Mouse (Mus musculus): ENCODE data around the gene Setd7. TPM values are rescaled to one million over a fixed set of nuclear protein-coding genes. Genes with fewer than 3 reads are reported as not detected.

Gene Setd7
- total and polyA plus RNA-seq, 3 experiments, result 16.6 to 34.3 (median 23.6) TPM

GRCm38 (mm10) chr3:51494466-51494865, 66.2 kb downstream of the Setd7 start:
- DNase-seq (ENCODE audit: extremely low read depth), result no peak
- no peaks in the 10 kb centered on the region for H3K9me3 ChIP-seq (replicated peaks; ENCODE audit: low read length)
- H3K27ac ChIP-seq (ENCODE audit: insufficient read depth, low read depth), result no peak overlapping the region
- H3K9ac ChIP-seq (ENCODE audit: insufficient read depth, low read depth), result no peak overlapping the region
- dilution Hi-C loops (cut with MboI; ENCODE audit: extremely low pct_ligation_motif_present, extremely low pct_unique_long_range_greater_than_20kb, low sequenced_read_pairs), result no loop called here
- no peak overlapping the region for H3K4me3 ChIP-seq (replicated peaks in 1 of 3; ENCODE audit: low read depth in 2 of 3, low read length in 2 of 3, poor library complexity in 1 of 3)
- peaks cover 15% of the 10 kb centered on the region; the same call in 1 of the 2 replicates for H3K79me2 ChIP-seq (replicated peaks; ENCODE audit: control insufficient read depth, extremely low read depth, insufficient read depth, poor library complexity, severe bottlenecking)
- no peaks in the 10 kb centered on the region for H3K27me3 ChIP-seq (replicated peaks)
- peaks cover 4 to 17% of the 10 kb centered on the region in 2 experiments; a peak in 3 of 4 replicates for H3K4me1 ChIP-seq (ENCODE audit: control insufficient read depth in 1 of 2, insufficient read depth in 2 of 2)
- in situ Hi-C loops (cut with MboI; ENCODE audit: low pct_ligation_motif_present, low pct_unique_long_range_greater_than_20kb, low sequenced_read_pairs), result no loop called here
- no peak overlapping the region for H3K4me2 ChIP-seq (ENCODE audit: insufficient read depth, low read depth, poor library complexity, severe bottlenecking)
- TF ChIP-seq E2F4 (IDR thresholded peaks at IDR 0.05; ENCODE audit: insufficient replicate concordance, low read depth, low read length) (no peak), CTCF (conservative IDR thresholded peaks at IDR 0.05 in 1 of 2, IDR thresholded peaks at IDR 0.05 in 1 of 2; ENCODE audit: low read depth in 2 of 2, low read length in 2 of 2) (no peak), ETS1 (conservative IDR thresholded peaks at IDR 0.05; ENCODE audit: low read depth, low read length) (no peak), MYC (IDR thresholded peaks at IDR 0.05; ENCODE audit: low read depth, low read length) (no peak), UBTF (IDR thresholded peaks at IDR 0.05; ENCODE audit: low read depth, low read length) (no peak), CHD1 (IDR thresholded peaks at IDR 0.05; ENCODE audit: low read depth, low read length) (no peak), ELF1 (IDR thresholded peaks at IDR 0.05; ENCODE audit: low read depth, low read length) (no peak), JUND (conservative IDR thresholded peaks at IDR 0.05; ENCODE audit: low read depth, low read length) (no peak), NELFE (IDR thresholded peaks at IDR 0.05; ENCODE audit: low read depth, low read length) (no peak), POLR2AphosphoS2 (IDR thresholded peaks at IDR 0.05; ENCODE audit: low read depth, low read length) (no peak), JUN (IDR thresholded peaks at IDR 0.05; ENCODE audit: insufficient read depth, low read depth, low read length) (no peak), USF1 (IDR thresholded peaks at IDR 0.05; ENCODE audit: low read depth, low read length) (no peak), SMC3 (IDR thresholded peaks at IDR 0.05; ENCODE audit: low read depth, low read length) (no peak), SIN3A (IDR thresholded peaks at IDR 0.05; ENCODE audit: low read length) (no peak), MAFK (IDR thresholded peaks at IDR 0.05; ENCODE audit: insufficient replicate concordance, low read length) (no peak), MAZ (IDR thresholded peaks at IDR 0.05; ENCODE audit: low read depth, low read length) (no peak), ZMIZ1 (IDR thresholded peaks at IDR 0.05; ENCODE audit: low read depth, low read length) (no peak), BHLHE40 (IDR thresholded peaks at IDR 0.05; ENCODE audit: low read depth, low read length) (no peak), RAD21 (IDR thresholded peaks at IDR 0.05; ENCODE audit: low read depth, low read length) (no peak)
- H3K36me3 ChIP-seq (replicated peaks in 1 of 2; ENCODE audit: control insufficient read depth in 1 of 2, insufficient read depth in 1 of 2, low read length in 1 of 2), result peaks cover 14 to 61% of the 10 kb centered on the region in 2 experiments

GRCm38 (mm10) chr3:51493272-51493838, 67.3 kb downstream of the Setd7 start:
- Histone ChIP-seq H3K4me1 (ENCODE audit: control insufficient read depth in 1 of 2, insufficient read depth in 2 of 2) (peaks cover 4 to 18% of the 10 kb centered on the region in 2 experiments; a peak in 3 of 4 replicates), H3K4me3 (replicated peaks in 1 of 3; ENCODE audit: low read depth in 2 of 3, low read length in 2 of 3, poor library complexity in 1 of 3) (no peak overlapping the region), H3K27me3 (replicated peaks) (no peaks in the 10 kb centered on the region), H3K4me2 (ENCODE audit: insufficient read depth, low read depth, poor library complexity, severe bottlenecking) (no peak overlapping the region), H3K36me3 (replicated peaks in 1 of 2; ENCODE audit: control insufficient read depth in 1 of 2, insufficient read depth in 1 of 2, low read length in 1 of 2) (peaks cover 14 to 68% of the 10 kb centered on the region in 2 experiments), H3K9ac (ENCODE audit: insufficient read depth, low read depth) (no peak overlapping the region), H3K27ac (ENCODE audit: insufficient read depth, low read depth) (no peak overlapping the region), H3K79me2 (replicated peaks; ENCODE audit: control insufficient read depth, extremely low read depth, insufficient read depth, poor library complexity, severe bottlenecking) (peaks cover 15% of the 10 kb centered on the region; the same call in 1 of the 2 replicates), H3K9me3 (replicated peaks; ENCODE audit: low read length) (no peaks in the 10 kb centered on the region)
- DNase-seq (ENCODE audit: extremely low read depth), result no peak
- dilution Hi-C loops (cut with MboI; ENCODE audit: extremely low pct_ligation_motif_present, extremely low pct_unique_long_range_greater_than_20kb, low sequenced_read_pairs) (no loop called here), in situ Hi-C loops (cut with MboI; ENCODE audit: low pct_ligation_motif_present, low pct_unique_long_range_greater_than_20kb, low sequenced_read_pairs) (no loop called here)
- TF ChIP-seq MYC (IDR thresholded peaks at IDR 0.05; ENCODE audit: low read depth, low read length) (no peak), TCF12 (IDR thresholded peaks at IDR 0.05; ENCODE audit: low read depth, low read length) (no peak), ZKSCAN1 (IDR thresholded peaks at IDR 0.05; ENCODE audit: borderline replicate concordance, low read depth, low read length) (no peak), PAX5 (IDR thresholded peaks at IDR 0.05; ENCODE audit: low read length) (no peak), POLR2A (IDR thresholded peaks at IDR 0.05; ENCODE audit: low read depth, low read length) (no peak), ZNF384 (IDR thresholded peaks at IDR 0.05; ENCODE audit: low read depth, low read length) (no peak), JUN (IDR thresholded peaks at IDR 0.05; ENCODE audit: insufficient read depth, low read depth, low read length) (no peak), SMC3 (IDR thresholded peaks at IDR 0.05; ENCODE audit: low read depth, low read length) (no peak)

Measured in CH12.LX (cell line).